Mouse (Mus musculus): ENCODE data around the gene Zbtb3. TPM values are rescaled to one million over a fixed set of nuclear protein-coding genes. Genes with fewer than 3 reads are reported as not detected.

Gene Zbtb3
- polyA plus RNA-seq, 1 experiment from 2014 or later = 3.5 TPM

- 83% methylated on average over 6 of the region's 6 CpGs for WGBS
- no peak for ATAC-seq (replicated peaks; ENCODE audit: extremely low read depth, insufficient read depth, low FRiP score)
- Histone ChIP-seq H3K27ac (ENCODE audit: low read length) (no peak overlapping the region), H3K9me3 (replicated peaks; ENCODE audit: control insufficient read depth, low read length) (no peaks in the 10 kb centered on the region), H3K9ac (ENCODE audit: low read length) (no peak overlapping the region), H3K4me1 (ENCODE audit: control insufficient read depth, insufficient read depth, low read length) (peaks cover 25% of the 10 kb centered on the region), H3K36me3 (ENCODE audit: control insufficient read depth, insufficient read depth) (peaks cover 16% of the 10 kb centered on the region), H3K4me3 (ENCODE audit: low read length) (no peak overlapping the region), H3K27me3 (ENCODE audit: control insufficient read depth, insufficient read depth, low read length) (no peaks in the 10 kb centered on the region), H3K4me2 (ENCODE audit: low read depth, low read length) (no peak overlapping the region)
These were observed 40.6 kb downstream of the Zbtb3 start for GRCm38 (mm10) chr19:8842961-8843360.

- no peak overlapping the region for H3K4me3 ChIP-seq (ENCODE audit: low read length)
- H3K9me3 ChIP-seq (replicated peaks; ENCODE audit: control insufficient read depth, low read length) = no peaks in the 10 kb centered on the region
- no peak overlapping the region for H3K27ac ChIP-seq (ENCODE audit: low read length)
- peaks cover 20% of the 10 kb centered on the region for H3K36me3 ChIP-seq (ENCODE audit: control insufficient read depth, insufficient read depth)
- no peak overlapping the region for H3K4me2 ChIP-seq (ENCODE audit: low read depth, low read length)
- H3K27me3 ChIP-seq (ENCODE audit: control insufficient read depth, insufficient read depth, low read length) = no peaks in the 10 kb centered on the region
- ATAC-seq (replicated peaks; ENCODE audit: extremely low read depth, insufficient read depth, low FRiP score) = no peak
- WGBS = 61% methylated on average over 5 of the region's 5 CpGs
- H3K4me1 ChIP-seq (ENCODE audit: control insufficient read depth, insufficient read depth, low read length) = peaks cover 10% of the 10 kb centered on the region
- H3K9ac ChIP-seq (ENCODE audit: low read length) = no peak overlapping the region
These were observed 42.2 kb downstream of the Zbtb3 start for GRCm38 (mm10) chr19:8844371-8845129.

GRCm38 (mm10) chr19:8848356-8848755, 46.0 kb downstream of the Zbtb3 start:
- Histone ChIP-seq H3K4me3 (ENCODE audit: low read length) (no peak overlapping the region), H3K27ac (ENCODE audit: low read length) (no peak overlapping the region), H3K9ac (ENCODE audit: low read length) (no peak overlapping the region), H3K36me3 (ENCODE audit: control insufficient read depth, insufficient read depth) (peaks cover 17% of the 10 kb centered on the region), H3K4me1 (ENCODE audit: control insufficient read depth, insufficient read depth, low read length) (peaks cover 11% of the 10 kb centered on the region), H3K27me3 (ENCODE audit: control insufficient read depth, insufficient read depth, low read length) (no peaks in the 10 kb centered on the region), H3K9me3 (replicated peaks; ENCODE audit: control insufficient read depth, low read length) (no peaks in the 10 kb centered on the region), H3K4me2 (ENCODE audit: low read depth, low read length) (no peak overlapping the region)
- 66% methylated on average over 5 of the region's 5 CpGs for WGBS
- no peak for ATAC-seq (replicated peaks; ENCODE audit: extremely low read depth, insufficient read depth, low FRiP score)

GRCm38 (mm10) chr19:8850402-8850901, 48.1 kb downstream of the Zbtb3 start, which contains the start of gene Lrrn4cl:
TSS of gene Lrrn4cl (plus strand) at chr19:8850768.
- Histone ChIP-seq H3K9ac (ENCODE audit: low read length) (peak within 1 kb of the TSS; percentile 30; the same call in 1 of the 2 replicates), H3K36me3 (ENCODE audit: control insufficient read depth, insufficient read depth) (peaks cover 17% of the 10 kb centered on the region), H3K4me2 (ENCODE audit: low read depth, low read length) (peak within 1 kb of the TSS; percentile 43; the same call in 1 of the 2 replicates), H3K9me3 (replicated peaks; ENCODE audit: control insufficient read depth, low read length) (no peaks in the 10 kb centered on the region), H3K4me1 (ENCODE audit: control insufficient read depth, insufficient read depth, low read length) (peaks cover 11% of the 10 kb centered on the region), H3K4me3 (ENCODE audit: low read length) (no peak within 1 kb of the TSS), H3K27me3 (ENCODE audit: control insufficient read depth, insufficient read depth, low read length) (no peaks in the 10 kb centered on the region), H3K27ac (ENCODE audit: low read length) (peak within 1 kb of the TSS; percentile 52)
- ATAC-seq (replicated peaks; ENCODE audit: extremely low read depth, insufficient read depth, low FRiP score) = peak; percentile 66
- WGBS = 17% methylated on average over 7 of the region's 7 CpGs

- 45% methylated on average over 7 of the region's 7 CpGs for WGBS
- ATAC-seq (replicated peaks; ENCODE audit: extremely low read depth, insufficient read depth, low FRiP score) = no peak
- Histone ChIP-seq H3K4me2 (ENCODE audit: low read depth, low read length) (no peak overlapping the region), H3K9ac (ENCODE audit: low read length) (no peak overlapping the region), H3K4me3 (ENCODE audit: low read length) (no peak overlapping the region), H3K4me1 (ENCODE audit: control insufficient read depth, insufficient read depth, low read length) (peaks cover 11% of the 10 kb centered on the region), H3K27ac (ENCODE audit: low read length) (no peak overlapping the region), H3K27me3 (ENCODE audit: control insufficient read depth, insufficient read depth, low read length) (no peaks in the 10 kb centered on the region), H3K9me3 (replicated peaks; ENCODE audit: control insufficient read depth, low read length) (no peaks in the 10 kb centered on the region), H3K36me3 (ENCODE audit: control insufficient read depth, insufficient read depth) (peaks cover 9% of the 10 kb centered on the region)
These were observed 49.3 kb downstream of the Zbtb3 start for GRCm38 (mm10) chr19:8851639-8852038.

GRCm38 (mm10) chr19:8852236-8852928, 50.0 kb downstream of the Zbtb3 start:
- Histone ChIP-seq H3K9ac (ENCODE audit: low read length) (no peak overlapping the region), H3K4me3 (ENCODE audit: low read length) (no peak overlapping the region), H3K36me3 (ENCODE audit: control insufficient read depth, insufficient read depth) (peaks cover 4% of the 10 kb centered on the region; the same call in 1 of the 2 replicates), H3K4me2 (ENCODE audit: low read depth, low read length) (no peak overlapping the region), H3K4me1 (ENCODE audit: control insufficient read depth, insufficient read depth, low read length) (peaks cover 11% of the 10 kb centered on the region), H3K27me3 (ENCODE audit: control insufficient read depth, insufficient read depth, low read length) (no peaks in the 10 kb centered on the region), H3K9me3 (replicated peaks; ENCODE audit: control insufficient read depth, low read length) (no peaks in the 10 kb centered on the region), H3K27ac (ENCODE audit: low read length) (no peak overlapping the region)
- WGBS = 49% methylated on average over 10 of the region's 10 CpGs
- no peak for ATAC-seq (replicated peaks; ENCODE audit: extremely low read depth, insufficient read depth, low FRiP score)

GRCm38 (mm10) chr19:8853117-8853516, 50.8 kb downstream of the Zbtb3 start:
- H3K9me3 ChIP-seq (replicated peaks; ENCODE audit: control insufficient read depth, low read length) = no peaks in the 10 kb centered on the region
- 67% methylated on average over 3 of the region's 3 CpGs for WGBS
- H3K9ac ChIP-seq (ENCODE audit: low read length) = no peak overlapping the region
- H3K4me2 ChIP-seq (ENCODE audit: low read depth, low read length) = no peak overlapping the region
- no peak overlapping the region for H3K4me3 ChIP-seq (ENCODE audit: low read length)
- H3K27me3 ChIP-seq (ENCODE audit: control insufficient read depth, insufficient read depth, low read length) = no peaks in the 10 kb centered on the region
- ATAC-seq (replicated peaks; ENCODE audit: extremely low read depth, insufficient read depth, low FRiP score) = no peak
- H3K36me3 ChIP-seq (ENCODE audit: control insufficient read depth, insufficient read depth) = peaks cover 4% of the 10 kb centered on the region; the same call in 1 of the 2 replicates
- H3K4me1 ChIP-seq (ENCODE audit: control insufficient read depth, insufficient read depth, low read length) = peaks cover 11% of the 10 kb centered on the region
- no peak overlapping the region for H3K27ac ChIP-seq (ENCODE audit: low read length)
